In the genomic region with DNA sequence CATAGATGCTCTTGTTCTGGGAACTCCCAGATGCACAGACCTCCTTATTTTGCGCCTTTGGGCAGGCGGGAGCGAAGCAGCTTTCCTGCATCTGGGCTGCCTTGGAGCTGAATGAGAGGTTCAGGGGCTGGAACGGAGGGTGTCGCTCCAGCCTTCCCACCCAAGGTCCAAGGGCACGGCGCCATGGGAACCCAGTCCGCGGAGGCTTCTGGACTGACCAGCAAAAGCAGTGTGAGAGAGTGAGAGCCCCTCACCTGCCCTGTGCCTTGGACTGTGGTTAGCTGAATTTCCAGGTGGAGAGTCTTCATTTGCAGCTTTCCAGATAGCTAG, we compare ENCODE assay signal across 8 mouse cellular contexts. TPM values are rescaled to one million over a fixed set of nuclear protein-coding genes. Genes with fewer than 3 reads are reported as not detected.
DNase-seq lines count a peak whose midpoint lies in the region; ATAC-seq and TF ChIP-seq lines count a peak whose summit lies in the region.

No protein-coding gene starts in this region.

- no peak overlapping the region for H3K9ac ChIP-seq in intestine, embryonic 14.5 days (ENCODE audit: low read length)
- no peak overlapping the region for H3K9ac ChIP-seq in intestine, postnatal 0 days (ENCODE audit: low read depth, low read length)
- peak overlapping the region; percentile 82 for H3K9ac ChIP-seq in neural tube, embryonic 13.5 days

- no peak overlapping the region for H3K27ac ChIP-seq in intestine, embryonic 14.5 days (ENCODE audit: low read depth)
- no peak overlapping the region for H3K27ac ChIP-seq in intestine, postnatal 0 days (ENCODE audit: low read depth, low read length)
- peak overlapping the region; percentile 86 for H3K27ac ChIP-seq in neural tube, embryonic 13.5 days (replicated peaks)

- peak overlapping the region; percentile 79 for H3K4me2 ChIP-seq in intestine, embryonic 14.5 days (ENCODE audit: low read length)
- H3K4me2 ChIP-seq in intestine, postnatal 0 days (replicated peaks; ENCODE audit: low read depth) = no peak overlapping the region
- peak overlapping the region; percentile 92 for H3K4me2 ChIP-seq in neural tube, embryonic 13.5 days

- H3K9me3 ChIP-seq in intestine, embryonic 14.5 days (ENCODE audit: control insufficient read depth, low read length) = no peaks in the 10 kb centered on the region
- H3K9me3 ChIP-seq in intestine, postnatal 0 days (ENCODE audit: control insufficient read depth) = no peaks in the 10 kb centered on the region
- H3K9me3 ChIP-seq in neural tube, embryonic 13.5 days = no peaks in the 10 kb centered on the region

- DNase-seq in intestine, embryonic 14.5 days (ENCODE audit: low spot score) = no peak
- peak; percentile 17 for DNase-seq in embryo, embryonic 9.5 days (ENCODE audit: extremely low spot score)
- peak; percentile 9 to 21 for DNase-seq in layer of hippocampus, postnatal 10 days (ENCODE audit: low spot score in 2 of 2)
- no peak for DNase-seq in ovary, postnatal 14 days (ENCODE audit: low spot score)
- DNase-seq in kidney, adult 11 months = no peak

- H3K4me1 ChIP-seq in intestine, embryonic 14.5 days (replicated peaks; ENCODE audit: control insufficient read depth, insufficient read depth, low read length) = no peaks in the 10 kb centered on the region; the same call in 1 of the 2 replicates
- H3K4me1 ChIP-seq in intestine, postnatal 0 days (replicated peaks; ENCODE audit: control insufficient read depth, insufficient read depth, low read length) = no peaks in the 10 kb centered on the region
- peaks cover 17% of the 10 kb centered on the region for H3K4me1 ChIP-seq in neural tube, embryonic 13.5 days (replicated peaks)

- ATAC-seq in intestine, embryonic 14.5 days (replicated peaks; ENCODE audit: low FRiP score, low TSS enrichment, low read depth) = no peak
- ATAC-seq in intestine, postnatal 0 days = no peak
- ATAC-seq in neural tube, embryonic 13.5 days (ENCODE audit: low read depth) = no peak
- no peak for ATAC-seq in erythroblast, adult 5-6 weeks (replicated peaks; ENCODE audit: low FRiP score, poor library complexity, severe bottlenecking)

- peak overlapping the region; percentile 43; the same call in 1 of the 2 replicates for H3K4me3 ChIP-seq in intestine, embryonic 14.5 days (ENCODE audit: low read depth, low read length)
- no peak overlapping the region for H3K4me3 ChIP-seq in intestine, postnatal 0 days (ENCODE audit: low read depth, low read length)
- H3K4me3 ChIP-seq in neural tube, embryonic 13.5 days = peak overlapping the region; percentile 71

- TF ChIP-seq CTCF in intestine, postnatal 0 days (IDR thresholded peaks at IDR 0.05; ENCODE audit: low read depth) = no peak

- H3K27me3 ChIP-seq in intestine, embryonic 14.5 days (replicated peaks; ENCODE audit: control insufficient read depth, insufficient read depth, low read length) = peaks cover 50% of the 10 kb centered on the region
- H3K27me3 ChIP-seq in intestine, postnatal 0 days (replicated peaks; ENCODE audit: control insufficient read depth, insufficient read depth, low read length) = peaks cover 25% of the 10 kb centered on the region
- H3K27me3 ChIP-seq in neural tube, embryonic 13.5 days = peaks cover 11% of the 10 kb centered on the region

- no peaks in the 10 kb centered on the region for H3K36me3 ChIP-seq in intestine, embryonic 14.5 days (ENCODE audit: control insufficient read depth, insufficient read depth, low read length)
- no peaks in the 10 kb centered on the region for H3K36me3 ChIP-seq in intestine, postnatal 0 days (ENCODE audit: control insufficient read depth, insufficient read depth)
- H3K36me3 ChIP-seq in neural tube, embryonic 13.5 days = no peaks in the 10 kb centered on the region

- WGBS in intestine, embryonic 14.5 days = 12% methylated on average over 9 of the region's 9 CpGs
- WGBS in intestine, postnatal 0 days = 8% methylated on average over 9 of the region's 9 CpGs
- 1% methylated on average over 9 of the region's 9 CpGs for WGBS in neural tube, embryonic 13.5 days

RNA-seq across cellular contexts. Expression of a gene that starts 1.3 kb away (rescaled TPM):
- polyA plus RNA-seq in intestine, embryonic 14.5 days (2014; fragmentation: Nextera tagmentation; extraction: Ambion mirVana) = 0.52 and 0.72 TPM in 2 replicates
- polyA plus RNA-seq in intestine, postnatal 0 days (2015; fragmentation: Nextera tagmentation; extraction: Ambion mirVana) = 0.23 and 0.44 TPM in 2 replicates
- total RNA-seq in layer of hippocampus, postnatal 10 days (2021) = 10 to 100 TPM; 18.9 to 25.4 TPM
- polyA plus RNA-seq in neural tube, embryonic 13.5 days (2015; fragmentation: Nextera tagmentation; extraction: Ambion mirVana) = 12.0 and 12.1 TPM in 2 replicates
- not detected in 2 replicates for total RNA-seq in erythroblast, adult 5-6 weeks (2015; ENCODE audit: low replicate concordance)
- not detected in 2 replicates for total RNA-seq in erythroblast, adult 5-6 weeks (2017; ENCODE audit: low replicate concordance)

Comparison
In these comparisons a context has a peak if more than half of its experiments do, and no peak if none do; other contexts are left out.
1. DNase-seq: peak in embryo, embryonic 9.5 days (single experiment) and layer of hippocampus, postnatal 10 days (2 of 2); none in intestine, embryonic 14.5 days (single experiment), ovary, postnatal 14 days (single experiment) and kidney, adult 11 months (single experiment).